In genomic region chr9:51795206-51795605, GRCm38 (mm10) we compare ENCODE assay signal across 14 mouse cellular contexts. TPM values are rescaled to one million over a fixed set of nuclear protein-coding genes. Genes with fewer than 3 reads are reported as not detected.
DNase-seq lines count a peak whose midpoint lies in the region; ATAC-seq lines count a peak whose summit lies in the region.
"Had no signal": no experiment of that assay in that cellular context is flagged by ENCODE, and none has a peak within 500 bp of the region (broad histone marks: within the 10 kb centered on the region; RNA-seq: fewer than 3 reads in every experiment).

No protein-coding gene starts in this region.

- H3K9ac ChIP-seq in embryonic facial prominence, embryonic 14.5 days (ENCODE audit: low read depth, low read length): no peak overlapping the region
- H3K9ac ChIP-seq: limb, embryonic 12.5 days; neural tube, embryonic 15.5 days had no signal

- H3K27me3 ChIP-seq in embryonic facial prominence, embryonic 14.5 days (replicated peaks; ENCODE audit: control insufficient read depth, insufficient read depth, low read length): no peaks in the 10 kb centered on the region
- no peaks in the 10 kb centered on the region for H3K27me3 ChIP-seq in embryonic facial prominence, embryonic 10.5 days (replicated peaks; ENCODE audit: low read depth, poor library complexity, severe bottlenecking)
- H3K27me3 ChIP-seq: limb, embryonic 12.5 days; neural tube, embryonic 15.5 days; Patski had no signal

- H3K36me3 ChIP-seq in embryonic facial prominence, embryonic 14.5 days (ENCODE audit: control insufficient read depth, insufficient read depth, low read length): no peaks in the 10 kb centered on the region
- H3K36me3 ChIP-seq in embryonic facial prominence, embryonic 10.5 days (replicated peaks): no peaks in the 10 kb centered on the region
- H3K36me3 ChIP-seq: limb, embryonic 12.5 days; midbrain, embryonic 10.5 days; neural tube, embryonic 15.5 days had no signal

- WGBS in embryonic facial prominence, embryonic 14.5 days: 65% methylated on average over 6 of the region's 6 CpGs
- WGBS in embryonic facial prominence, embryonic 10.5 days: 80% methylated on average over 6 of the region's 6 CpGs

- no peaks in the 10 kb centered on the region for H3K9me3 ChIP-seq in embryonic facial prominence, embryonic 14.5 days (ENCODE audit: control insufficient read depth, low read length)
- H3K9me3 ChIP-seq in embryonic facial prominence, embryonic 10.5 days: no peaks in the 10 kb centered on the region
- H3K9me3 ChIP-seq: limb, embryonic 12.5 days; midbrain, embryonic 10.5 days; neural tube, embryonic 15.5 days had no signal

- no peak overlapping the region for H3K4me3 ChIP-seq in embryonic facial prominence, embryonic 14.5 days (ENCODE audit: low read depth, low read length)
- H3K4me3 ChIP-seq in embryonic facial prominence, embryonic 10.5 days: no peak overlapping the region
- H3K4me3 ChIP-seq: limb, embryonic 12.5 days; midbrain, embryonic 10.5 days; neural tube, embryonic 15.5 days had no signal

- ATAC-seq in embryonic facial prominence, embryonic 14.5 days (ENCODE audit: low read depth): no peak
- ATAC-seq: intestine, postnatal 0 days; Patski had no signal

- H3K4me2 ChIP-seq in embryonic facial prominence, embryonic 14.5 days (ENCODE audit: low read depth, low read length): no peak overlapping the region
- H3K4me2 ChIP-seq: limb, embryonic 12.5 days; neural tube, embryonic 15.5 days had no signal

- intact Hi-C loops in heart, postnatal 10 days (cut with DNase I): no loop called here

- no peak overlapping the region for H3K27ac ChIP-seq in embryonic facial prominence, embryonic 14.5 days (replicated peaks; ENCODE audit: low read depth, low read length)
- no peak overlapping the region for H3K27ac ChIP-seq in embryonic facial prominence, embryonic 10.5 days (replicated peaks)
- H3K27ac ChIP-seq: limb, embryonic 12.5 days; midbrain, embryonic 10.5 days; neural tube, embryonic 15.5 days had no signal

- H3K4me1 ChIP-seq in embryonic facial prominence, embryonic 14.5 days (ENCODE audit: control insufficient read depth, insufficient read depth, low read length): no peaks in the 10 kb centered on the region
- no peaks in the 10 kb centered on the region for H3K4me1 ChIP-seq in embryonic facial prominence, embryonic 10.5 days
- H3K4me1 ChIP-seq: limb, embryonic 12.5 days; midbrain, embryonic 10.5 days had no signal

- peak; percentile 12 for DNase-seq in embryonic facial prominence, embryonic 14.5 days (ENCODE audit: low spot score)
- DNase-seq in embryonic facial prominence, embryonic 10.5 days (ENCODE audit: low spot score): no peak
- peak; percentile 15 for DNase-seq in right cerebral cortex, postnatal 4 days
- no peak for DNase-seq in right cerebral cortex, postnatal 36 days (ENCODE audit: low spot score in 2 of 2)
- peak; percentile 48 to 49 for DNase-seq in heart, postnatal 10 days
- peak; percentile 48 for DNase-seq in testis, postnatal 10 days (ENCODE audit: low spot score)
- DNase-seq in kidney, adult 9 months: no peak
- no peak for DNase-seq in thymus, postnatal 0 days (ENCODE audit: low spot score)
- DNase-seq: B cell, adult 2 months had no signal

RNA-seq across cellular contexts. Expression of gene Arhgap20, which starts 30.1 kb away (rescaled TPM):
- polyA plus RNA-seq in embryonic facial prominence, embryonic 14.5 days (2014; fragmentation: Nextera tagmentation; extraction: Ambion mirVana): 8.5 and 9.4 TPM in 2 replicates
- polyA plus RNA-seq in embryonic facial prominence, embryonic 10.5 days (2016; fragmentation: Nextera tagmentation; extraction: Ambion mirVana): 1.0 and 1.5 TPM in 2 replicates
- 1 to 10 TPM; 6.4 to 7.5 TPM for total RNA-seq in heart, postnatal 10 days (2021)
- 1.5 and 1.7 TPM in 2 replicates for polyA plus RNA-seq in thymus, postnatal 0 days (2015; fragmentation: Nextera tagmentation; extraction: Ambion mirVana)

Comparison
In these comparisons a context has a peak if more than half of its experiments do, and no peak if none do; other contexts are left out.
1. DNase-seq: peak in embryonic facial prominence, embryonic 14.5 days (single experiment), right cerebral cortex, postnatal 4 days (single experiment), heart, postnatal 10 days (2 of 2) and testis, postnatal 10 days (single experiment); none in embryonic facial prominence, embryonic 10.5 days (single experiment), right cerebral cortex, postnatal 36 days (0 of 2), kidney, adult 9 months (single experiment) and thymus, postnatal 0 days (single experiment).